Mouse (Mus musculus): Measurements from ENCODE around the gene Dnase1.

The Dnase1 gene

GRCm38 (mm10) chr16:4032341-4032748 is 4.4 kb upstream of the Dnase1 start:
- Histone ChIP-seq H3K27me3 (ENCODE audit: control insufficient read depth, insufficient read depth, low read length, poor library complexity, severe bottlenecking) (no peaks in the 10 kb centered on the region), H3K36me3 (ENCODE audit: control insufficient read depth, insufficient read depth, low read length, poor library complexity, severe bottlenecking) (no peaks in the 10 kb centered on the region)
- no peak for DNase-seq (ENCODE audit: low read depth, low spot score)

- no peaks in the 10 kb centered on the region for H3K36me3 ChIP-seq (ENCODE audit: control insufficient read depth, insufficient read depth, low read length, poor library complexity, severe bottlenecking)
- no peak for DNase-seq (ENCODE audit: low read depth, low spot score)
- H3K27me3 ChIP-seq (ENCODE audit: control insufficient read depth, insufficient read depth, low read length, poor library complexity, severe bottlenecking) = no peaks in the 10 kb centered on the region
Measured at GRCm38 (mm10) chr16:4033971-4034370, 2.8 kb upstream of the Dnase1 start.

GRCm38 (mm10) chr16:4034476-4034875 is 2.3 kb upstream of the Dnase1 start:
- no peak for DNase-seq (ENCODE audit: low read depth, low spot score)
- H3K27me3 ChIP-seq (ENCODE audit: control insufficient read depth, insufficient read depth, low read length, poor library complexity, severe bottlenecking) = no peaks in the 10 kb centered on the region
- H3K36me3 ChIP-seq (ENCODE audit: control insufficient read depth, insufficient read depth, low read length, poor library complexity, severe bottlenecking) = peaks cover 2% of the 10 kb centered on the region; the same call in 1 of the 2 replicates

- H3K36me3 ChIP-seq (ENCODE audit: control insufficient read depth, insufficient read depth, low read length, poor library complexity, severe bottlenecking) = peaks cover 2% of the 10 kb centered on the region; the same call in 1 of the 2 replicates
- no peaks in the 10 kb centered on the region for H3K27me3 ChIP-seq (ENCODE audit: control insufficient read depth, insufficient read depth, low read length, poor library complexity, severe bottlenecking)
- peak; percentile 43 for DNase-seq (ENCODE audit: low read depth, low spot score)
Measured at GRCm38 (mm10) chr16:4035575-4035974, 1.2 kb upstream of the Dnase1 start.

GRCm38 (mm10) chr16:4037690-4038089 is 948 bp downstream of the Dnase1 start:
- DNase-seq (ENCODE audit: low read depth, low spot score) = no peak
- Histone ChIP-seq H3K27me3 (ENCODE audit: control insufficient read depth, insufficient read depth, low read length, poor library complexity, severe bottlenecking) (no peaks in the 10 kb centered on the region), H3K36me3 (ENCODE audit: control insufficient read depth, insufficient read depth, low read length, poor library complexity, severe bottlenecking) (peaks cover 2% of the 10 kb centered on the region; the same call in 1 of the 2 replicates)

- Histone ChIP-seq H3K36me3 (ENCODE audit: control insufficient read depth, insufficient read depth, low read length, poor library complexity, severe bottlenecking) (peaks cover 10% of the 10 kb centered on the region; the same call in 1 of the 2 replicates), H3K27me3 (ENCODE audit: control insufficient read depth, insufficient read depth, low read length, poor library complexity, severe bottlenecking) (no peaks in the 10 kb centered on the region)
- no peak for DNase-seq (ENCODE audit: low read depth, low spot score)
Measured at GRCm38 (mm10) chr16:4040206-4040605, 3.5 kb downstream of the Dnase1 start.

- Histone ChIP-seq H3K27me3 (ENCODE audit: control insufficient read depth, insufficient read depth, low read length, poor library complexity, severe bottlenecking) (no peaks in the 10 kb centered on the region), H3K36me3 (ENCODE audit: control insufficient read depth, insufficient read depth, low read length, poor library complexity, severe bottlenecking) (peaks cover 10% of the 10 kb centered on the region)
- DNase-seq (ENCODE audit: low read depth, low spot score) = no peak
Measured at GRCm38 (mm10) chr16:4041646-4042045, 4.9 kb downstream of the Dnase1 start.

GRCm38 (mm10) chr16:4044093-4044492 is 7.4 kb downstream of the Dnase1 start:
- no peak for DNase-seq (ENCODE audit: low read depth, low spot score)
- no peaks in the 10 kb centered on the region for H3K27me3 ChIP-seq (ENCODE audit: control insufficient read depth, insufficient read depth, low read length, poor library complexity, severe bottlenecking)
- H3K36me3 ChIP-seq (ENCODE audit: control insufficient read depth, insufficient read depth, low read length, poor library complexity, severe bottlenecking) = peaks cover 19% of the 10 kb centered on the region

GRCm38 (mm10) chr16:4045524-4045923 is 8.8 kb downstream of the Dnase1 start:
- Histone ChIP-seq H3K27me3 (ENCODE audit: control insufficient read depth, insufficient read depth, low read length, poor library complexity, severe bottlenecking) (no peaks in the 10 kb centered on the region), H3K36me3 (ENCODE audit: control insufficient read depth, insufficient read depth, low read length, poor library complexity, severe bottlenecking) (peaks cover 19% of the 10 kb centered on the region)
- DNase-seq (ENCODE audit: low read depth, low spot score) = no peak

- peaks cover 22% of the 10 kb centered on the region for H3K36me3 ChIP-seq (ENCODE audit: control insufficient read depth, insufficient read depth, low read length, poor library complexity, severe bottlenecking)
- no peak for DNase-seq (ENCODE audit: low read depth, low spot score)
- no peaks in the 10 kb centered on the region for H3K27me3 ChIP-seq (ENCODE audit: control insufficient read depth, insufficient read depth, low read length, poor library complexity, severe bottlenecking)
Measured at GRCm38 (mm10) chr16:4052601-4053000, 15.9 kb downstream of the Dnase1 start.

GRCm38 (mm10) chr16:4053811-4054210 is 17.1 kb downstream of the Dnase1 start:
- peaks cover 14% of the 10 kb centered on the region for H3K36me3 ChIP-seq (ENCODE audit: control insufficient read depth, insufficient read depth, low read length, poor library complexity, severe bottlenecking)
- no peaks in the 10 kb centered on the region for H3K27me3 ChIP-seq (ENCODE audit: control insufficient read depth, insufficient read depth, low read length, poor library complexity, severe bottlenecking)
- DNase-seq (ENCODE audit: low read depth, low spot score) = no peak

- H3K36me3 ChIP-seq (ENCODE audit: control insufficient read depth, insufficient read depth, low read length, poor library complexity, severe bottlenecking) = peaks cover 7% of the 10 kb centered on the region
- no peaks in the 10 kb centered on the region for H3K27me3 ChIP-seq (ENCODE audit: control insufficient read depth, insufficient read depth, low read length, poor library complexity, severe bottlenecking)
- no peak for DNase-seq (ENCODE audit: low read depth, low spot score)
Measured at GRCm38 (mm10) chr16:4064945-4065344, 28.2 kb downstream of the Dnase1 start.

GRCm38 (mm10) chr16:4068588-4068987 is 31.8 kb downstream of the Dnase1 start:
- H3K27me3 ChIP-seq (ENCODE audit: control insufficient read depth, insufficient read depth, low read length, poor library complexity, severe bottlenecking) = no peaks in the 10 kb centered on the region
- peaks cover 2% of the 10 kb centered on the region; the same call in 1 of the 2 replicates for H3K36me3 ChIP-seq (ENCODE audit: control insufficient read depth, insufficient read depth, low read length, poor library complexity, severe bottlenecking)
- peak; percentile 73 for DNase-seq (ENCODE audit: low read depth, low spot score)

- DNase-seq (ENCODE audit: low read depth, low spot score) = no peak
Measured at GRCm38 (mm10) chr16:4074297-4074696, 37.6 kb downstream of the Dnase1 start.

GRCm38 (mm10) chr16:4074836-4075235 is 38.1 kb downstream of the Dnase1 start:
- no peak for DNase-seq (ENCODE audit: low read depth, low spot score)
- Histone ChIP-seq H3K27me3 (ENCODE audit: control insufficient read depth, insufficient read depth, low read length, poor library complexity, severe bottlenecking) (no peaks in the 10 kb centered on the region), H3K36me3 (ENCODE audit: control insufficient read depth, insufficient read depth, low read length, poor library complexity, severe bottlenecking) (no peaks in the 10 kb centered on the region)

More at GRCm38 (mm10) chr16:4074297-4074696, 37.6 kb downstream of the Dnase1 start:
- no peaks in the 10 kb centered on the region for H3K27me3 ChIP-seq (ENCODE audit: control insufficient read depth, insufficient read depth, low read length, poor library complexity, severe bottlenecking)
- no peaks in the 10 kb centered on the region for H3K36me3 ChIP-seq (ENCODE audit: control insufficient read depth, insufficient read depth, low read length, poor library complexity, severe bottlenecking)

GRCm38 (mm10) chr16:4077384-4078061 is 40.8 kb downstream of the Dnase1 start, which contains the start of gene Trap1:
Gene Trap1 (minus strand): TSS chr16:4077827.
- peak; percentile 94 for DNase-seq (ENCODE audit: low read depth, low spot score)
- H3K36me3 ChIP-seq (ENCODE audit: control insufficient read depth, insufficient read depth, low read length, poor library complexity, severe bottlenecking) = no peaks in the 10 kb centered on the region
- H3K27me3 ChIP-seq (ENCODE audit: control insufficient read depth, insufficient read depth, low read length, poor library complexity, severe bottlenecking) = no peaks in the 10 kb centered on the region

Measured in splenic B cell, adult 2 months (primary cell).